Mouse (Mus musculus): ENCODE measurements at regions not wholly inside any gene's neighbourhood (a gene's known extent, or its start where the extent isn't known, plus 50 kb on each side); places are given as distances from the start of the nearest gene placed in this dataset.

DNA sequence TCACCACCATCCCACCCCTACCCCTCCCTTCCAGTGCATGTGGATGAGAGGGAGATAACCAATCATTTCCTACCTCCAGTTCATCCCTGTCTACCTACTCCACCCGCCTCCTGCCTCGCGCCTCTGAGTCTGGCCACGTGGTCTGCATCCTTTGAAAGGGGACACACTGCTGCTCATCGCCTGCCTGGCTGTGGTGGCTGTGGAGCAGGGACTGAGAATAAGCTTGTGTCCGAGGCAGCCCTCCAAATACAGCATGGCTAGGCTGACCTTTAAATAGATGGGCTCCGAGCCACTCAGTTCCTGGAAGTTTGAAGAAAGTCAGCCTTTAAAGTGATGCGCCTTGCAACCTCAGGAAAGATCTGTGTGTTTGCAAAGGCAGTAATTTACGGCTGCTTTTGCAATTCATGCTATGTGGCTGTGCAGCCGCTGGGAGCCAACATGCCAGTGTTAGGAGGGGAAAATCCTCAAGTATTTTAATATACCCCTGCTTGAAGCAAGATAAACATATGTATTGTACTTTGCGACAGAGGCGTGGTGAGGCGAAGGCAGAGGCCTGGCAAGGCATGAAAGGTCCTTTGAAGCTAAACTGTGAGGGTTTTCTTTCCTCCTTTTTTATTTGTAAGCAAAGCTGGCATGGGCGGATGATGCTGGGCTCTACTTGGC, 1214.3 kb upstream of the A1bg start:
- no peak for TF ChIP-seq CTCF (IDR thresholded peaks at IDR 0.05; ENCODE audit: control insufficient read depth, insufficient read depth, insufficient replicate concordance, low read depth, low read length)
- no peak for TF ChIP-seq POLR2A (IDR thresholded peaks at IDR 0.05; ENCODE audit: control insufficient read depth, low read depth, low read length)

All from testis, adult 2 months (tissue).